Mouse (Mus musculus) right cerebral cortex, postnatal 25 days (tissue): Measurements from ENCODE around the gene Gm10471.
"Not testable (repeated sequence)": the region's sequence is repeated elsewhere in the genome, so short reads cannot be mapped to it uniquely, and the experiment has no call there.

Experiments
- DNase-seq: peaks from one replicate; pipeline ENCODE4 v3.0.0; 2022

Gm10471 gene

DNA sequence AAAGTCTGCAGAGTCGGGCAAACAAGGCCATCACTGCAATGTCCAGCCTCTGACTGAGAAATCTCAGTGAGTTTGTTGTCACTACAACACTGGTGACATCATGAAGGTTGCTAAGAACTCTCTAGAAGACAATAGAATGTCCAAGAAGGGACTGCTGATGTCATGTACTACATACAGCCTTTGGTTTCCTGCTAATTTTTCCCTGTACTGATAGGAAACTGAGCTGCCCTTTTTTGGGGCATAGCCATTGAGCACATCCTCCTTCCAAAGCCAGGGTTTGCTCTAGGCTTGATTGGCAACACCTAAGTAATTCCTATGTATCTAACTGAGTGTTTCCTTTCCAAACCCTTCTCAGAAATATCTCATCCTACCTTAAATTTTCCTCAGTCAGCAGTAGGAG lies at the start of gene Gm10471:
Gm10471 (minus strand) TSS at position 101 of the 400 bp plus-strand sequence.
- DNase-seq: not testable (repeated sequence)

DNA sequence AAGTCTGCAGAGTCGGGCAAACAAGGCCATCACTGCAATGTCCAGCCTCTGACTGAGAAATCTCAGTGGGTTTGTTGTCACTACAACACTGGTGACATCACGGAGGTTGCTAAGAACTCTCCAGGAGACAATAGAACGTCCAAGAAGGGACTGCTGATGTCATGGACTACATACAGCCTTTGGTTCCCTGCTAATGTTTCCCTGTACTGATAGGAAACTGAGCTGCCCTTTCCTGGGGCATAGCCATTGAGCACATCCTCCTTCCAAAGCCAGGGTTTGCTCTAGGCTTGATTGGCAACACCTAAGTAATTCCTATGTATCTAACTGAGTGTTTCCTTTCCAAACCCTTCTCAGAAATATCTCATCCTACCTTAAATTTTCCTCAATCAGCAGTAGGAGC lies 32.2 kb upstream of the Gm10471 start, which contains the start of gene Gm10220:
Gm10220 (minus strand) TSS at position 101 of the 400 bp plus-strand sequence.
- not testable (repeated sequence) for DNase-seq

DNA sequence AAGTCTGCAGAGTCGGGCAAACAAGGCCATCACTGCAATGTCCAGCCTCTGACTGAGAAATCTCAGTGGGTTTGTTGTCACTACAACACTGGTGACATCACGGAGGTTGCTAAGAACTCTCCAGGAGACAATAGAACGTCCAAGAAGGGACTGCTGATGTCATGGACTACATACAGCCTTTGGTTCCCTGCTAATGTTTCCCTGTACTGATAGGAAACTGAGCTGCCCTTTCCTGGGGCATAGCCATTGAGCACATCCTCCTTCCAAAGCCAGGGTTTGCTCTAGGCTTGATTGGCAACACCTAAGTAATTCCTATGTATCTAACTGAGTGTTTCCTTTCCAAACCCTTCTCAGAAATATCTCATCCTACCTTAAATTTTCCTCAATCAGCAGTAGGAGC lies 16.2 kb upstream of the Gm10471 start, which contains the start of gene 5031410I06Rik:
5031410I06Rik (minus strand) TSS at position 101 of the 400 bp plus-strand sequence.
- DNase-seq: not testable (repeated sequence)

DNA sequence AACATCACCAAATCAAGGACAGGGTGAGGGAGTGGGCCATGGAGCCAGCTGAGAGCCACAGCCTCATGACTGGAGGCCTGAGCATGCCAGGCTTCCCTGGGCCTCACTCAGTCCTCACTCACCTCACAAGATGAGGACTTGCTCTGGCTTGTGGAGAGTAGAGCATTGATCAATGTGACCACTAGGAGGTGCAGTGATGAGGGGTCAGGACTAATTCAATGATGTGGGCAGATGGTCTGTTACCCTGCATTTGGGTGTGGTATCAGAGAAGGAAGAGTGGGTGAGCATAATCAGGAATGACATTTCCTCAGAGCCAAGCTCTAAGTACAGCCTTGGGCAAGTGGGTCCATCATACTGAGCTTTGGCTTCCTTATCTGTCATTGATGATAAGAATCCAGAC lies 10.1 kb downstream of the Gm10471 start:
- DNase-seq: not testable (repeated sequence)

DNA sequence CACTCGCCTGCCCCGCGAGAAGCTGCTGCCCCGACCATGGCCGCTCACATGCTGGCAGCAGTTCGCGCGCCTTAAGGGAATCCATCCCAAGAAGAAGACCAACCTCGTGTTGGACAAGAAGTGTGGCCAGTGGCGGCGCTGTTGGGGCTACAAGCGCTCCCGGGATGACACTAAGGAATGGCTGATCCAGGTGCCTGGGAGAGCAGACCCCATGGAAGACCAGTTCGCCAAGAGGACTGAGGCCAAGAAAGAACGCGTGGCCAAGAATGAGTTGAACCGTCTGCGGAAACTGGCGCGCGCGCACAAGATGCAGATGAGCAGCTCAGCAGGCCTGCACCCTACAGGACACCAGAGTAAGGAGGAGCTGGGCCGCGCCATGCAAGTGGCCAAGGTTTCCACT lies 18.4 kb downstream of the Gm10471 start:
- no peak for DNase-seq

DNA sequence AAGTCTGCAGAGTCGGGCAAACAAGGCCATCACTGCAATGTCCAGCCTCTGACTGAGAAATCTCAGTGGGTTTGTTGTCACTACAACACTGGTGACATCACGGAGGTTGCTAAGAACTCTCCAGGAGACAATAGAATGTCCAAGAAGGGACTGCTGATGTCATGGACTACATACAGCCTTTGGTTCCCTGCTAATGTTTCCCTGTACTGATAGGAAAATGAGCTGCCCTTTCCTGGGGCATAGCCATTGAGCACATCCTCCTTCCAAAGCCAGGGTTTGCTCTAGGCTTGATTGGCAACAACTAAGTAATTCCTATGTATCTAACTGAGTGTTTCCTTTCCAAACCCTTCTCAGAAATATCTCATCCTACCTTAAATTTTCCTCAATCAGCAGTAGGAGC lies 30.6 kb downstream of the Gm10471 start, which contains the start of gene Gm7347:
Gm7347 (minus strand) TSS at position 101 of the 400 bp plus-strand sequence.
- not testable (repeated sequence) for DNase-seq

DNA sequence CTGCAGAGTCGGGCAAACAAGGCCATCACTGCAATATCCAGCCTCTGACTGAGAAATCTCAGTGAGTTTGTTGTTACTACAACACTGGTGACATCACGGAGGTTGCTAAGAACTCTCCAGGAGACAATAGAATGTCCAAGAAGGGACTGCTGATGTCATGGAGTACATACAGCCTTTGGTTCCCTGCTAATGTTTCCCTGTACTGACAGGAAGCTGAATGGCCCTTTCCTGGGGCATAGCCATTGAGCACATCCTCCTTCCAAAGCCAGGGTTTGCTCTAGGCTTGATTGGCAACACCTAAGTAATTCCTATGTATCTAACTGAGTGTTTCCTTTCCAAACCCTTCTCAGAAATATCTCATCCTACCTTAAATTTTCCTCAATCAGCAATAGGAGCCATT lies 49.6 kb downstream of the Gm10471 start, which contains the start of gene Speer4a:
Speer4a (minus strand) TSS at position 101 of the 400 bp plus-strand sequence.
- DNase-seq: not testable (repeated sequence)
